Mouse (Mus musculus): Measurements from ENCODE around the gene Sertad2. TPM values are rescaled to one million over a fixed set of nuclear protein-coding genes. Genes with fewer than 3 reads are reported as not detected.

Gene Sertad2
- polyA plus RNA-seq, 1 experiment from 2014 or later, result 30.9 TPM

DNA sequence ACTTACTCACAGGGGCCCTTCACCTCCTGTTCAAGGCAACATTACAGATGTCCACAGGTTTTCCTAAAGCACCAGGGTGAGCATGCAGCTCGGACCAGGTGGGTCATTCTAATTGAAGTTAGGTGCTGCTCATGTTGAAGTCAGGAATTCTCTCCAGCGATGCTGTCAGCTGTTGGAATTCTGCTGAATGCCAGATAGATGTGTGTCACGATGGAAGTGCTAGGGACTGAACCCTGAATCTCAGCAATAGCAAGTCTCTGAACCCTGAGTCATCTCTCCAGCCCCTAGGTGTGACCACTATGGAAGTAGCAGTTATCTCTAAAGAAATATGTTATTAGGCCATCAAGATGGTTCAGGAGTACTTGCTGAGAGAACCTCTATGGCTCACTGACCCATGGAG is 102.5 kb downstream of the Sertad2 start:
- peaks cover 48% of the 10 kb centered on the region for H3K4me1 ChIP-seq (ENCODE audit: control insufficient read depth, insufficient read depth, low read length)
- 54% methylated on average over 3 of the region's 3 CpGs for WGBS
- H3K9me3 ChIP-seq (replicated peaks; ENCODE audit: control insufficient read depth, low read length), result no peaks in the 10 kb centered on the region
- H3K27me3 ChIP-seq (ENCODE audit: control insufficient read depth, insufficient read depth, low read length), result no peaks in the 10 kb centered on the region
- no peak overlapping the region for H3K4me3 ChIP-seq (ENCODE audit: low read length)
- no peak overlapping the region for H3K4me2 ChIP-seq (ENCODE audit: low read depth, low read length)
- ATAC-seq (replicated peaks; ENCODE audit: extremely low read depth, insufficient read depth, low FRiP score), result no peak
- H3K36me3 ChIP-seq (ENCODE audit: control insufficient read depth, insufficient read depth), result peaks cover 11% of the 10 kb centered on the region; the same call in 1 of the 2 replicates
- H3K27ac ChIP-seq (ENCODE audit: low read length), result no peak overlapping the region
- no peak overlapping the region for H3K9ac ChIP-seq (ENCODE audit: low read length)

GRCm38 (mm10) chr11:20646142-20646541 is 103.1 kb downstream of the Sertad2 start:
- peaks cover 46% of the 10 kb centered on the region for H3K4me1 ChIP-seq (ENCODE audit: control insufficient read depth, insufficient read depth, low read length)
- H3K9me3 ChIP-seq (replicated peaks; ENCODE audit: control insufficient read depth, low read length), result no peaks in the 10 kb centered on the region
- H3K9ac ChIP-seq (ENCODE audit: low read length), result no peak overlapping the region
- no peak overlapping the region for H3K4me2 ChIP-seq (ENCODE audit: low read depth, low read length)
- WGBS, result 64% methylated on average over 6 of the region's 6 CpGs
- ATAC-seq (replicated peaks; ENCODE audit: extremely low read depth, insufficient read depth, low FRiP score), result no peak
- no peaks in the 10 kb centered on the region for H3K27me3 ChIP-seq (ENCODE audit: control insufficient read depth, insufficient read depth, low read length)
- H3K27ac ChIP-seq (ENCODE audit: low read length), result no peak overlapping the region
- H3K4me3 ChIP-seq (ENCODE audit: low read length), result no peak overlapping the region
- H3K36me3 ChIP-seq (ENCODE audit: control insufficient read depth, insufficient read depth), result peaks cover 11% of the 10 kb centered on the region; the same call in 1 of the 2 replicates

- Histone ChIP-seq H3K4me1 (ENCODE audit: control insufficient read depth, insufficient read depth, low read length) (peaks cover 46% of the 10 kb centered on the region), H3K4me2 (ENCODE audit: low read depth, low read length) (no peak overlapping the region), H3K36me3 (ENCODE audit: control insufficient read depth, insufficient read depth) (peaks cover 11% of the 10 kb centered on the region; the same call in 1 of the 2 replicates), H3K27ac (ENCODE audit: low read length) (peak overlapping the region; percentile 43), H3K4me3 (ENCODE audit: low read length) (no peak overlapping the region), H3K27me3 (ENCODE audit: control insufficient read depth, insufficient read depth, low read length) (no peaks in the 10 kb centered on the region), H3K9ac (ENCODE audit: low read length) (0 out of 2 replicates have a peak overlapping the region, but pooled peaks have one; percentile 29), H3K9me3 (replicated peaks; ENCODE audit: control insufficient read depth, low read length) (no peaks in the 10 kb centered on the region)
- no peak for ATAC-seq (replicated peaks; ENCODE audit: extremely low read depth, insufficient read depth, low FRiP score)
- 41% methylated on average over 10 of the region's 10 CpGs for WGBS
Measured at GRCm38 (mm10) chr11:20646986-20647726, 104.1 kb downstream of the Sertad2 start.

GRCm38 (mm10) chr11:20647902-20648625 is 105.0 kb downstream of the Sertad2 start:
- H3K9ac ChIP-seq (ENCODE audit: low read length), result no peak overlapping the region
- peaks cover 11% of the 10 kb centered on the region; the same call in 1 of the 2 replicates for H3K36me3 ChIP-seq (ENCODE audit: control insufficient read depth, insufficient read depth)
- H3K4me2 ChIP-seq (ENCODE audit: low read depth, low read length), result no peak overlapping the region
- peak overlapping the region; percentile 43; the same call in 1 of the 2 replicates for H3K27ac ChIP-seq (ENCODE audit: low read length)
- no peaks in the 10 kb centered on the region for H3K9me3 ChIP-seq (replicated peaks; ENCODE audit: control insufficient read depth, low read length)
- 61% methylated on average over 19 of the region's 19 CpGs for WGBS
- H3K4me1 ChIP-seq (ENCODE audit: control insufficient read depth, insufficient read depth, low read length), result peaks cover 44% of the 10 kb centered on the region
- peak; percentile 25 for ATAC-seq (replicated peaks; ENCODE audit: extremely low read depth, insufficient read depth, low FRiP score)
- no peaks in the 10 kb centered on the region for H3K27me3 ChIP-seq (ENCODE audit: control insufficient read depth, insufficient read depth, low read length)
- no peak overlapping the region for H3K4me3 ChIP-seq (ENCODE audit: low read length)

DNA sequence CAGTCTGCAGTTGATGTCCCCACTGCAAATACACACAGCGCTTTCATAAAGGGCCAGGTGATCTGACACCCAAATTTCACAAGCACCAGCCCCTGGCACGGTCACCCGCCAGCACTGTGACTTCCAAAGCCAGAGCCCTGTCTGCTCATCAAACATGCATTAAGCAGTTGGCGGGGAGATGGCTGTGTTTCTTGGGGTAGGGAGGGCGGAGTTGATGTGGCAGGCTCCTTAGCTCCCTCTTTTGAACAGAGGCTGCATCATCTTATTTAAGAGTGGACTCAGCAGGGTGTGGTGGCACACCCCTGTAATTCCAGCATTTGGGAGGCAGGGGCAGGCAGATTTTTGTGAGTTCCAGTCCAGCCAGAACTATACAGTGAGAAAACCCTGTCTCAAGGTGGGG is 106.4 kb downstream of the Sertad2 start:
- Histone ChIP-seq H3K4me2 (ENCODE audit: low read depth, low read length) (no peak overlapping the region), H3K4me3 (ENCODE audit: low read length) (no peak overlapping the region), H3K4me1 (ENCODE audit: control insufficient read depth, insufficient read depth, low read length) (peaks cover 34% of the 10 kb centered on the region), H3K9me3 (replicated peaks; ENCODE audit: control insufficient read depth, low read length) (no peaks in the 10 kb centered on the region), H3K9ac (ENCODE audit: low read length) (no peak overlapping the region), H3K36me3 (ENCODE audit: control insufficient read depth, insufficient read depth) (peaks cover 11% of the 10 kb centered on the region; the same call in 1 of the 2 replicates), H3K27ac (ENCODE audit: low read length) (no peak overlapping the region), H3K27me3 (ENCODE audit: control insufficient read depth, insufficient read depth, low read length) (no peaks in the 10 kb centered on the region)
- no peak for ATAC-seq (replicated peaks; ENCODE audit: extremely low read depth, insufficient read depth, low FRiP score)
- 81% methylated on average over 5 of the region's 5 CpGs for WGBS

DNA sequence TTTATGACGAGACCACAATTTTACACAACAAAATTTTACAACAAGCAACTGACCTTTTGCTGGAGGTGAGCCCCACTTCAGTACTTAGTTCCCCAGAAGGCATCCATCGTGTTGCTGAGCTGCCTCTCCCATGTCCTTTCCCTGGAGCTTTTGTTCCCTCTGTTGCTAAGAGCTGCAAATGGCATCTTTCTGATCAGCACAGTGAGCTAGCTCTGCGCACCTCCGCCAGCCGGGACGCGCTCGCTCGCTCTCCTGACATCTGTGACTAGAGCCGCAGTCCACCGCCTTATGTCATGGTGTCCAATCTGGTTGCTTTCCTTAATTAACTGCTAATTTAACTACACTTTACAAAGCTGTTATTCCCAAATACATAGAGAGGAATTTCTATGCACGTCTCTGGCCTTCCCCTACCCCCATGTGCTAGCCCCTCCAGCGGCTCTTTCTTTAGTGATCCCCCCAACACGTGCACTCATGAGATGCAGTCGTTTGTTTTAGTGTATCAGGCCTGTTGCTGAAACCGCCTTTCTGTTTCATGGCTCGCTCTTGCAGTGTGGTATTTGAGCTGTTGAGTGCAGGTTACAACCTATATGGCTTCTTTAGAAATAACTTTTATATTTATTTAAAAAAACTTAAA is 107.1 kb downstream of the Sertad2 start:
- H3K36me3 ChIP-seq (ENCODE audit: control insufficient read depth, insufficient read depth), result peaks cover 11% of the 10 kb centered on the region; the same call in 1 of the 2 replicates
- WGBS, result 87% methylated on average over 17 of the region's 17 CpGs
- H3K9me3 ChIP-seq (replicated peaks; ENCODE audit: control insufficient read depth, low read length), result no peaks in the 10 kb centered on the region
- no peak overlapping the region for H3K27ac ChIP-seq (ENCODE audit: low read length)
- no peak for ATAC-seq (replicated peaks; ENCODE audit: extremely low read depth, insufficient read depth, low FRiP score)
- H3K4me2 ChIP-seq (ENCODE audit: low read depth, low read length), result no peak overlapping the region
- H3K27me3 ChIP-seq (ENCODE audit: control insufficient read depth, insufficient read depth, low read length), result no peaks in the 10 kb centered on the region
- peaks cover 31% of the 10 kb centered on the region for H3K4me1 ChIP-seq (ENCODE audit: control insufficient read depth, insufficient read depth, low read length)
- H3K9ac ChIP-seq (ENCODE audit: low read length), result no peak overlapping the region
- H3K4me3 ChIP-seq (ENCODE audit: low read length), result no peak overlapping the region

- H3K27ac ChIP-seq (ENCODE audit: low read length), result no peak overlapping the region
Measured at GRCm38 (mm10) chr11:20651166-20651565, 108.1 kb downstream of the Sertad2 start.

GRCm38 (mm10) chr11:20655795-20656710 is 113.0 kb downstream of the Sertad2 start:
- no peaks in the 10 kb centered on the region; the same call in 1 of the 2 replicates for H3K9me3 ChIP-seq (replicated peaks; ENCODE audit: control insufficient read depth, low read length)
- H3K27ac ChIP-seq (ENCODE audit: low read length), result peak overlapping the region; percentile 60
- peak overlapping the region; percentile 26 for H3K4me3 ChIP-seq (ENCODE audit: low read length)
- H3K36me3 ChIP-seq (ENCODE audit: control insufficient read depth, insufficient read depth), result no peaks in the 10 kb centered on the region
- H3K9ac ChIP-seq (ENCODE audit: low read length), result peak overlapping the region; percentile 59
- ATAC-seq (replicated peaks; ENCODE audit: extremely low read depth, insufficient read depth, low FRiP score), result peak; percentile 67
- no peaks in the 10 kb centered on the region for H3K27me3 ChIP-seq (ENCODE audit: control insufficient read depth, insufficient read depth, low read length)
- H3K4me1 ChIP-seq (ENCODE audit: control insufficient read depth, insufficient read depth, low read length), result peaks cover 24% of the 10 kb centered on the region
- WGBS, result 11% methylated on average over 18 of the region's 18 CpGs
- H3K4me2 ChIP-seq (ENCODE audit: low read depth, low read length), result peak overlapping the region; percentile 59

More at GRCm38 (mm10) chr11:20651166-20651565, 108.1 kb downstream of the Sertad2 start:
- Histone ChIP-seq H3K27me3 (ENCODE audit: control insufficient read depth, insufficient read depth, low read length) (no peaks in the 10 kb centered on the region), H3K4me1 (ENCODE audit: control insufficient read depth, insufficient read depth, low read length) (peaks cover 36% of the 10 kb centered on the region), H3K4me2 (ENCODE audit: low read depth, low read length) (no peak overlapping the region), H3K9ac (ENCODE audit: low read length) (no peak overlapping the region), H3K4me3 (ENCODE audit: low read length) (no peak overlapping the region), H3K36me3 (ENCODE audit: control insufficient read depth, insufficient read depth) (peaks cover 11% of the 10 kb centered on the region; the same call in 1 of the 2 replicates), H3K9me3 (replicated peaks; ENCODE audit: control insufficient read depth, low read length) (no peaks in the 10 kb centered on the region)
- ATAC-seq (replicated peaks; ENCODE audit: extremely low read depth, insufficient read depth, low FRiP score), result no peak
- 70% methylated on average over 1 of the region's 1 CpGs for WGBS

Data from heart, embryonic 16.5 days (tissue).